20 mouse cellular contexts compared by ENCODE assay signal in genomic region chr11:112106891-112107290, GRCm38 (mm10).
DNase-seq lines count a peak whose midpoint lies in the region; ATAC-seq lines count a peak whose summit lies in the region.
"Had no signal": no experiment of that assay in that cellular context is flagged by ENCODE, and none has a peak within 500 bp of the region (broad histone marks: within the 10 kb centered on the region; RNA-seq: fewer than 3 reads in every experiment).

No protein-coding gene starts in this region.

- peak; percentile 62; the same call in 1 of the 2 replicates for ATAC-seq in kidney, embryonic 14.5 days (ENCODE audit: low FRiP score, low TSS enrichment)
- peak; percentile 55; the same call in 1 of the 2 replicates for ATAC-seq in intestine, embryonic 15.5 days
- ATAC-seq: hindbrain, embryonic 16.5 days had no signal

- H3K9ac ChIP-seq in kidney, embryonic 14.5 days (ENCODE audit: low read depth, low read length) = no peak overlapping the region
- no peak overlapping the region for H3K9ac ChIP-seq in intestine, embryonic 15.5 days
- H3K9ac ChIP-seq: embryonic facial prominence, embryonic 15.5 days; limb, embryonic 13.5 days; stomach, embryonic 15.5 days had no signal

- H3K36me3 ChIP-seq in kidney, embryonic 14.5 days (ENCODE audit: control insufficient read depth, insufficient read depth, low read length) = no peaks in the 10 kb centered on the region
- H3K36me3 ChIP-seq in intestine, embryonic 15.5 days = no peaks in the 10 kb centered on the region
- H3K36me3 ChIP-seq: embryonic facial prominence, embryonic 15.5 days; forebrain, embryonic 10.5 days; limb, embryonic 13.5 days; stomach, embryonic 15.5 days had no signal

- no peaks in the 10 kb centered on the region for H3K27me3 ChIP-seq in kidney, embryonic 14.5 days (ENCODE audit: control insufficient read depth, insufficient read depth, low read length)
- H3K27me3 ChIP-seq in intestine, embryonic 15.5 days (replicated peaks) = no peaks in the 10 kb centered on the region
- H3K27me3 ChIP-seq: CH12.LX; embryonic facial prominence, embryonic 15.5 days; stomach, embryonic 15.5 days had no signal

- H3K27ac ChIP-seq in kidney, embryonic 14.5 days (ENCODE audit: low read depth, low read length) = no peak overlapping the region
- no peak overlapping the region for H3K27ac ChIP-seq in intestine, embryonic 15.5 days
- H3K27ac ChIP-seq: embryonic facial prominence, embryonic 15.5 days; forebrain, embryonic 10.5 days; layer of hippocampus, adult 2 months; stomach, embryonic 15.5 days had no signal

- H3K4me3 ChIP-seq in kidney, embryonic 14.5 days (ENCODE audit: low read length) = no peak overlapping the region
- H3K4me3 ChIP-seq in intestine, embryonic 15.5 days (replicated peaks) = no peak overlapping the region
- H3K4me3 ChIP-seq: embryonic facial prominence, embryonic 15.5 days; forebrain, embryonic 10.5 days; layer of hippocampus, adult 2 months; limb, embryonic 13.5 days; stomach, embryonic 15.5 days had no signal

- 27% methylated on average over 4 of the region's 4 CpGs for WGBS in kidney, embryonic 14.5 days
- 36% methylated on average over 4 of the region's 4 CpGs for WGBS in intestine, embryonic 15.5 days

- peak; percentile 5 for DNase-seq in adrenal gland, postnatal 14 days
- no peak for DNase-seq in adrenal gland, postnatal 4 days (ENCODE audit: low spot score in 2 of 2)
- no peak for DNase-seq in kidney, adult 9 months
- peak; percentile 11 to 12 for DNase-seq in left cerebral cortex, postnatal 36 days (ENCODE audit: low spot score in 2 of 2)
- DNase-seq in left cerebral cortex, adult 11 months (ENCODE audit: low spot score) = no peak
- DNase-seq in neural tube, embryonic 10.5 days (ENCODE audit: extremely low spot score, low spot score) = no peak
- DNase-seq: cerebellum, adult 9-11 months; gastrocnemius, postnatal 25 days; heart, postnatal 36 days; thymus, postnatal 14 days had no signal

- intact Hi-C loops in left cerebral cortex, postnatal 36 days (cut with DNase I) = loop anchor here (10.0 kb wide), 1 partner anchor 452 kb away; no protein-coding TSS in a partner anchor

- 0 out of 2 replicates have a peak, but pooled peaks cover 5% of the 10 kb centered on the region for H3K4me1 ChIP-seq in kidney, embryonic 14.5 days (ENCODE audit: control insufficient read depth, insufficient read depth, low read length)
- H3K4me1 ChIP-seq in intestine, embryonic 15.5 days (replicated peaks) = 0 out of 2 replicates have a peak, but pooled peaks cover 2% of the 10 kb centered on the region
- H3K4me1 ChIP-seq: embryonic facial prominence, embryonic 15.5 days; forebrain, embryonic 10.5 days had no signal

- no peak overlapping the region for H3K4me2 ChIP-seq in kidney, embryonic 14.5 days (replicated peaks; ENCODE audit: low read depth, low read length)
- no peak overlapping the region for H3K4me2 ChIP-seq in intestine, embryonic 15.5 days (replicated peaks)
- H3K4me2 ChIP-seq: embryonic facial prominence, embryonic 15.5 days; heart, embryonic 11.5 days; limb, embryonic 13.5 days; stomach, embryonic 15.5 days had no signal

- no peaks in the 10 kb centered on the region for H3K9me3 ChIP-seq in kidney, embryonic 14.5 days (ENCODE audit: control insufficient read depth, low read length)
- H3K9me3 ChIP-seq in intestine, embryonic 15.5 days = no peaks in the 10 kb centered on the region
- H3K9me3 ChIP-seq: embryonic facial prominence, embryonic 15.5 days; forebrain, embryonic 10.5 days; limb, embryonic 13.5 days; stomach, embryonic 15.5 days had no signal

Comparison
In these comparisons a context has a peak if more than half of its experiments do, and no peak if none do; other contexts are left out.
1. DNase-seq: peak in adrenal gland, postnatal 14 days (single experiment) and left cerebral cortex, postnatal 36 days (2 of 2); none in adrenal gland, postnatal 4 days (0 of 2), kidney, adult 9 months (single experiment), left cerebral cortex, adult 11 months (single experiment) and neural tube, embryonic 10.5 days (single experiment).